Mouse (Mus musculus) heart, adult 2 months (tissue): ENCODE data around the gene Defb29. TPM values are rescaled to one million over a fixed set of nuclear protein-coding genes. Genes with fewer than 3 reads are reported as not detected.
A peak's percentile ranks its signal among the peaks of the same experiment; 100 is the strongest.

ENCODE experiments used
- DNase-seq, 2 experiments: peaks; one replicate each; pipeline ENCODE4 v3.0.0; 2021
- H3K27ac ChIP-seq: fragments of 200-600 bp; 2 replicates; pipeline ENCODE4 v1.8.1; 2022
- H3K27me3 ChIP-seq: fragments of 200-500 bp; 2 replicates; pipeline ENCODE4 v1.6.1; 2012; ENCODE audit warnings: mild to moderate bottlenecking, low read length, inconsistent platforms, mixed read lengths; ENCODE audit not compliant: control insufficient read depth, insufficient read depth
- H3K36me3 ChIP-seq: fragments of 200-500 bp; 2 replicates; pipeline ENCODE4 v1.6.1; 2012; ENCODE audit warnings: low read length, inconsistent platforms; ENCODE audit not compliant: control insufficient read depth, insufficient read depth
- H3K4me1 ChIP-seq: fragments of 200-500 bp; 2 replicates; pipeline ENCODE4 v1.6.1; 2011; ENCODE audit warnings: low read length; ENCODE audit not compliant: control insufficient read depth, insufficient read depth
- H3K4me3 ChIP-seq: fragments of 200-600 bp; 2 replicates; pipeline ENCODE4 v1.8.1; 2022
- H3K79me2 ChIP-seq: fragments of 200-500 bp; replicated peaks from 2 replicates; pipeline ENCODE4 v1.6.1; 2012; ENCODE audit warnings: mild to moderate bottlenecking, inconsistent platforms, low read length, moderate library complexity, mixed read lengths; ENCODE audit not compliant: control insufficient read depth, insufficient read depth
- H3K9ac ChIP-seq: fragments of 200-500 bp; 2 replicates; pipeline ENCODE4 v1.6.1; 2012; ENCODE audit warnings: low read depth, mild to moderate bottlenecking, control low read depth, inconsistent platforms, low read length, mixed read lengths
- CTCF ChIP-seq: fragments of 200-600 bp; IDR thresholded peaks from 2 replicates; pipeline ENCODE4 v1.8.1; 2022; ENCODE audit warnings: antibody characterized with exemption, mild to moderate bottlenecking, moderate library complexity
- EP300 ChIP-seq: fragments of 200-500 bp; IDR thresholded peaks from 2 replicates; pipeline ENCODE4 v1.6.1; 2011; ENCODE audit warnings: low read depth, low read length, control low read depth; ENCODE audit not compliant: insufficient read depth
- POLR2A ChIP-seq: fragments of 200-500 bp; IDR thresholded peaks from 2 replicates; pipeline ENCODE4 v1.6.1; 2011; ENCODE audit warnings: mild to moderate bottlenecking, low read depth, low read length, control low read depth; ENCODE audit not compliant: insufficient read depth
- WGBS: fragments of 180-500 bp; shearing (Covaris S2); methylation state at CpG from one replicate; pipeline ENCODE4 v1.1.7; 2018; 5-methylcytosine and 5-hydroxymethylcytosine counted together
- intact Hi-C: fragments of 180-260 bp; cut with DNase I; formaldehyde crosslinking; loops from one replicate; pipeline ENCODE4 v1.15.1; 2025
- polyA plus RNA-seq: library from polyadenylated mRNA; depleted of rRNA; stranded (reverse); fragments of >200 nt; gene quantifications from 2 replicates; pipeline ENCODE4 v1.2.3, GENCODE M21; 2012
- total RNA-seq, 2 experiments: library from RNA; stranded (reverse); gene quantifications; 2 replicates each; pipeline ENCODE4 v1.2.3; 2021

Gene Defb29
- total and polyA plus RNA-seq, 3 experiments = not detected

DNA sequence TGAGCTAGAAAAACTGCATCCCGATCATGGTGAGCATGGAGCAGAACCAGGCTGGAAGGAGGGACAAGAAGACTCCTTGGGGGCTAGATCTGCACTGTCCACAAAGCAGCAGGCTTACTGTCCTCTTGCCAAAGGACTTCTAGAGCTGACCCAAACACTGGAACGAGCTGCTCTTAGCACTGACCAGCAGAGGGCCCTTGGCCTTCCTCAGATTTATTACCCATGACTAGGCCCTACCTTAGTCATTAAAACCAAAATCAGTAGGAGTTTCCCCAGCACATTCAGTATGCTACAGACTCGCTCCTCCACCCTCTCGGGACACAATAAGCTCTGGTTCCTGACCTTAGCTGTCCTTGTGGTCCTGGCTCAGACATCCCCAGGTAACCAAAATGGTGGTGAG lies 21.9 kb downstream of the Defb29 start, which contains the start of gene Defb28:
Gene Defb28 (plus strand): TSS at position 275 of the 400 bp plus-strand sequence.
- Histone ChIP-seq H3K27ac (no peak within 1 kb of the TSS), H3K79me2 (no peaks in the 10 kb centered on the region), H3K27me3 (peaks cover 1% of the 10 kb centered on the region; the same call in 1 of the 2 replicates), H3K9ac (no peak within 1 kb of the TSS), H3K36me3 (no peaks in the 10 kb centered on the region), H3K4me3 (no peak within 1 kb of the TSS), H3K4me1 (no peaks in the 10 kb centered on the region)
- no peak for DNase-seq
- intact Hi-C loops = no loop called here
- TF ChIP-seq CTCF = no peak
- TF ChIP-seq EP300 = no peak
- TF ChIP-seq POLR2A = no peak
- WGBS = 67% methylated on average over 4 of the region's 4 CpGs

DNA sequence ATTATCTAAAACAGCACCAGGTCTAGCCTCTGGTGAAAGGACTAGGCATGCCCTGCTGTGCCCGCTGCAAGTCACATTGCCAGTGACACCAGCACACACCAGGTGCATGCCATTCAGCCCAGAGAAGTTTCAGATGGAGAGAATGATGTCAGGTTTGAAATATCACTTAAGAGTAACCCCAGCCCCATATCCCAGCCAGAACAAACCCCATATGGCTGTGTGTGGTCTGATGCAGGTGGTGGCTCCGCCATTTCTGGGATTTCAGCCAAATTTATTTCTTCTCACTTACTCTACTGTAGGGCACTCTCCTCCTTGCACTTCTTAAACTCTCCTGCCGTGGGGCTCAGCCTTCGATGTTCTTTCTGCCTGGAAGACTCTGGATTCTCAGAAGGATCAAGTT lies 23.8 kb downstream of the Defb29 start:
- no peak for DNase-seq
- no peak overlapping the region for H3K4me3 ChIP-seq
- H3K36me3 ChIP-seq = no peaks in the 10 kb centered on the region
- no peak overlapping the region for H3K9ac ChIP-seq
- TF ChIP-seq CTCF = no peak
- TF ChIP-seq EP300 = no peak
- no peak for TF ChIP-seq POLR2A
- no peak overlapping the region for H3K27ac ChIP-seq
- intact Hi-C loops = no loop called here
- H3K4me1 ChIP-seq = no peaks in the 10 kb centered on the region
- H3K79me2 ChIP-seq = no peaks in the 10 kb centered on the region
- H3K27me3 ChIP-seq = peaks cover 1% of the 10 kb centered on the region; the same call in 1 of the 2 replicates
- WGBS = 70% methylated on average over 4 of the region's 4 CpGs

DNA sequence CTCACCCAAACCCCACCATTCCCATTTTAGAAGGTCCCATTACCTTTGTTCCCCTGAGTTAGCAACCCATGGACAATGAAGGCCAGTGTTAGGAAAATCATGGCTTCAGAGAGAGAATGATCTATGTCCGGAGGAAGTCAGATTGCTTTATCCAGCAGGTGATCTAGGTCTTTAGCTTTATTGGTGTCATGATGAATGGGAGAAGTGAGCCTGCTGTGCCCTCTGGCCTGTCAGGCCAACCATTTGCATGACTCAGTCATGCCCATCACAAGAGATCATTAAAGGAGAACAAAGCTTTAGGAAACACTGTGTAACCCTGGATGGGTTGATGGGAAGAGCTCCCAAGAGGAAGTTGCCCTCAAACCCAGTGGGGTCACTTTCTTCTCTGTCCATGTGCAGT lies 28.3 kb downstream of the Defb29 start, which contains the start of gene Defb26:
Gene Defb26 (minus strand): TSS at position 101 of the 400 bp plus-strand sequence.
- no peak within 1 kb of the TSS for H3K27ac ChIP-seq
- H3K27me3 ChIP-seq = no peaks in the 10 kb centered on the region
- no peaks in the 10 kb centered on the region for H3K79me2 ChIP-seq
- TF ChIP-seq CTCF (no peak), EP300 (no peak), POLR2A (no peak)
- no peaks in the 10 kb centered on the region for H3K4me1 ChIP-seq
- 84% methylated on average over 1 of the region's 1 CpGs for WGBS
- no peak for DNase-seq
- H3K9ac ChIP-seq = no peak within 1 kb of the TSS
- no peaks in the 10 kb centered on the region for H3K36me3 ChIP-seq
- intact Hi-C loops = no loop called here
- H3K4me3 ChIP-seq = no peak within 1 kb of the TSS

DNA sequence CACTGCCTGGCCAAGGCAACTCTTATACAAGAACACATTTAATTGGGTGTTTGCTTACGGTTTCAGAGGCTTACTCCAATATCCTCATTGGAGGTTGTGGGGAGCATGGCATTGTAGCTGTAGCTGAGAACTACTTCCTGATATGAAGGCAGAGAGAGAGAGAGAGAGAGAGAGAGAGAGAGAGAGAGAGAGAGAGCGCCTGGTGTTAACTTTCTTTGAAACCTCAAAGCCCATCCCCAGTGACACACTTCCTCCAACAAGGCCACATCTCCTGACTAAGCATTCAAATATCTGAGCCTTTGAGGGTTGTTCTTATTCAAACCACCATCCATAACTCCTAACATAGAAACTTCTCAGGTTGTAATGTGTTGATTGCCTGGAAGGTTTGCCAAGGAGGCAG lies 35.9 kb downstream of the Defb29 start:
- TF ChIP-seq POLR2A (no peak), EP300 (no peak), CTCF (no peak)
- Histone ChIP-seq H3K79me2 (no peaks in the 10 kb centered on the region), H3K9ac (no peak overlapping the region), H3K27me3 (no peaks in the 10 kb centered on the region), H3K4me3 (no peak overlapping the region), H3K36me3 (no peaks in the 10 kb centered on the region), H3K4me1 (no peaks in the 10 kb centered on the region), H3K27ac (no peak overlapping the region)
- DNase-seq = no peak
- WGBS = 79% methylated on average over 2 of the region's 2 CpGs
- intact Hi-C loops = no loop called here

DNA sequence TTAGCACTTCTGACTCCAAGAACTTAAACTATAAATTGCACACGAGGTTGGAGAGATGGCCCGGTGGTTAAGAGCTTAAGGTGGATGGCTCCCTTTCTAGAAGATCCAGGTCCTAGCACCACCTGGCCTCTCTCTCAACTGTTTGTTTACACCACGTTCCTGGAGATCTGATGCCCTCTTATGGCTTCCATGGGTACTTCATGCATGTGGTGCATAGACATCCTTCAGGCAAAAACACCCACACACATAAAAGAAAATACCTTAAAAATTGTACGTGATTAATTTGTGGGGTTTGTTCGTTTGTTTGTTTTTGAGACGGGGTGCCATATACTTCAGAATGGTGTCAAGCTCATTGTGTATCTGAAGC lies 39.1 kb downstream of the Defb29 start:
- H3K36me3 ChIP-seq = no peaks in the 10 kb centered on the region
- H3K4me1 ChIP-seq = no peaks in the 10 kb centered on the region
- intact Hi-C loops = no loop called here
- no peaks in the 10 kb centered on the region for H3K79me2 ChIP-seq
- peak; percentile 22; the same call in 1 of the 2 replicates for TF ChIP-seq CTCF
- TF ChIP-seq POLR2A = no peak
- WGBS = 76% methylated on average over 6 of the region's 6 CpGs
- H3K4me3 ChIP-seq = no peak overlapping the region
- no peak overlapping the region for H3K9ac ChIP-seq
- no peak overlapping the region for H3K27ac ChIP-seq
- no peaks in the 10 kb centered on the region for H3K27me3 ChIP-seq
- DNase-seq = no peak

DNA sequence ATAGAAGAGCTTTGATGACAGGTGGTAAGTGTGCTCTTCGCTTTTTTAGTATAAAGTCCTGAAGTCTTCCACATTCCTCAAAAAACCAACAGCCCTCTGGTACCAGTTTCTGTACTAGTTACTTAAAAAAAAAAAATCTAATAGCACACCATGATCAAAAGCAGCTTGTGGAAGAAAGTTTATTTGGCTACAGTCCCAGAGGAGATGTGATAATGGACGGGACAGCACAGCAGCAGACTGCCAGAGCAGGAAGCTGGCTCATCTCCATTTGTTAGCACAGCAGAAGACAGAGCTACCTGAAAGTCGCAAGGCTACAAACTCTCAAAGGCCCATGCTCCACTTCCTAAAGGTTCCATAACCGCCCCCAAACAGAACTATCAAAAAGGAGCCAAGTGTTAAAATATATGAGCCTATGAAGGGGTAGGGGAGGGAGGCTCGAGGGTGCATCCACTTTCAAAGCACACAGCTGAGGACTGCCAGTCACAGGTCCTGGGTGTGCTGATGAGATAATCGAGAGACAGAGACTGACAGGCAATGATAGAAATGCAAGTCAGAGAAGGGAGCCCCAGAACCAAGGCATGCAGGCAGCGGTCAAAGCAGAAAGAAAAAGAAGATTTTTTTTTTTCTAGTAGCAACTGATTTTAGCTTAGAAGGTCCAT lies 39.6 kb downstream of the Defb29 start:
- no peaks in the 10 kb centered on the region for H3K36me3 ChIP-seq
- no peak overlapping the region for H3K4me3 ChIP-seq
- no peak overlapping the region for H3K9ac ChIP-seq
- WGBS = 35% methylated on average over 7 of the region's 7 CpGs
- H3K27me3 ChIP-seq = no peaks in the 10 kb centered on the region
- no peaks in the 10 kb centered on the region for H3K79me2 ChIP-seq
- DNase-seq = no peak
- no peaks in the 10 kb centered on the region for H3K4me1 ChIP-seq
- intact Hi-C loops = no loop called here
- no peak overlapping the region for H3K27ac ChIP-seq
- TF ChIP-seq CTCF (no peak), EP300 (no peak), POLR2A (no peak)
